Mouse (Mus musculus) embryo, embryonic 11.5 days (tissue): Measurements from ENCODE around the gene Noxa1.

Experiments used
- DNase-seq: peaks from one replicate; pipeline ENCODE4 v3.0.0-alpha.2; 2012; ENCODE audit warnings: low read depth, low spot score

Gene Noxa1

DNA sequence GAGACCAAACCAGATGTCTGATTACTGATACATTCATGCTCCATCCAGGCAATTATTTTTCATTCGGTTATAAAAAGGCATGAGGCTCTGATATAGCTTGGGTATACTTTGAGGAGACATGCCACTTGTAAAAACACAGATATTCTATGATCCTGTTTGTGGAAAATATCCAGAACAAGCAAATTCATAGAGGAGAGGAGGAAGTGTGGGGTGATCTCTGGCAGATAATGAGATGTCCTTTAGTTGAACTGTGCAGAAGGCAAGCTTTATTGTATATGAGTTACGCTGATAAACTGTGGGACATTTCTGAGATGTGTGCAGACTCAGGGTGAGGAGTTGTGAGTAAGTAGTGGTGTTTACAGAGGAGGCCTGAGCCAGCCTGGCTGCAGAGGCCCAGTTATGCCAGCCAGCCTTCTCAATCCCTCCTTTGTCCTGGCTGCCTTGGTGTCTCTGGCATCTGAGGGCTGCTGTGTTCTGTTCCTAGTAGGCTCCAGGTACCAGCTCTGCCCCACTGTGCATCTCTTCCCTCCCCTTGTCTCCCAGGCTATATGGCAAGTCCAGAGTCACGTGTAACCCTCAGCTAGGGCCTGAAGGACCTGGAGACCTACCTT, 3.2 kb upstream of the Noxa1 start:
- DNase-seq: no peak

DNA sequence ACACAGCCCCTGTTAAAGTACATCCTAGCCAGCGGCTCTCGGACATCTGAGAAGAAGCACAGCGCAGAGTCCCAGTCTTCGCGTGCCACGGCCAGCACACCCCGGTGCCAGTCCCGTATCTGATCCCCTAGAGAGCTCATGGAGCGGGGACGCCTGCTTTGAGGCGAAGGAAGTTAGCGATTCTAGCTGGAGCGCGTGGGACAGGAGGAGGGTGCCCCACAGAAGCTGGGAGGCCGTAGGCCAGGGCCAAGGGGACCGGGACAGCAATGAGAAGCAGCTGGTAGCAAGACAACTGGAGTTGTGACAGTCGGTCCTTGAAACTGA, 202 bp downstream of the Noxa1 start:
- no peak for DNase-seq

DNA sequence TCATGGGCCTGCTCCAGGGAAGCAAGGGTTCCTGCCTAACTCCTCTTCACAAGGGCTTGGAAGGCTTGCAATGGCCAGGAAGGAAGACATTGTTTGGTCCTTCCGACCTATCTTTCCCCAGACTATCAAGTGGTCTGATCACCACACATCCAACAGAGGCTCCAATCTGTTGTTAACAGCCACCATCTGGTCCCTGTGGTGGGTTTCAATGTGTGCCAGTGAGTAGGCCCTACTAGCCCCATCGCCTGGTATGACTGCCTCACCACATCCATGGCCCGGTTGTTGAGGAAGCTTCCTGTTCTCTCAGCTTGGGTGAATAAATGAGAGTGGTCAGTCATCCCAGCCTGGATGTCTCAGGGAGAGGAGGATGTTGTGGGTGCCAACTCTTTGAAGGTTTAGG, 6.3 kb downstream of the Noxa1 start:
- DNase-seq: no peak

DNA sequence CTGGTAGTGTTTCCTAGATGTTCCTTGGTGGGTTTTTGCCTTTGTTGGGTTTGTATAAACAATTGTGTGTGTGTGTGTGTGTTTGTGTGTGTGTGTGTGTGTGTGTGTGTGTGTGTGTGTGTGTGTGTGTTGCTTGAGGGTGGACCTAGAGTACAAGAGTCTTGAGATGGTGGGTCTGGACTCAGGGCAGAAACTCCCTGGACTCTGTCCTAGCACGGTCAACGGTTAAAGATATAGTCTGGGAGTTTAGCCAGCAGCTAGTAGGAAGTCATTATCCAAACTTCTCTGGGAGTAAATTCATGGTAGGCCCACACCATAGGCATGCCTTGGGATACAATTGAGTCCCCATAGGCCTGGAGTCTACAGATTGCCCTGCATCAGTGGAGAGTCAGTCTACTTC, 7.1 kb downstream of the Noxa1 start:
- DNase-seq: no peak

DNA sequence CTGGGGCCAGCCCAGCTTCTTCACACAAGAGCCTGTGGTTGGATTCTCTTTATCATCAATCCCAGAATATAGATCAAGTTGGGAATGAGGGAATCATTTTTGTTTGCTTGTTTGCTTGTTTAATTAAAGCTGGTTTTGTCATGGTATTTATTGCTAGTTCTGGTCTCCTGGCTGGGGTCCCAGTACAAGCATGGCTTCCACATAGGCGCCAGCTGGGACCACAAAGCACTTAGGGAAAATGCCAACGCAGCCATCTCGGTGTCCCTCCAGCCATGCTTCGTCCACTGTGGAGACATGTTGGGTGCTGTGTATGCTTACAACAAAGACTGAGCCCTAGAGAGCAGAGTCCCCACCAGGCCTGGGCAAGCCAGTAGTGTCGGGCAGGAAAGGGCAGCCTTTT, 9.4 kb downstream of the Noxa1 start:
- DNase-seq: no peak

DNA sequence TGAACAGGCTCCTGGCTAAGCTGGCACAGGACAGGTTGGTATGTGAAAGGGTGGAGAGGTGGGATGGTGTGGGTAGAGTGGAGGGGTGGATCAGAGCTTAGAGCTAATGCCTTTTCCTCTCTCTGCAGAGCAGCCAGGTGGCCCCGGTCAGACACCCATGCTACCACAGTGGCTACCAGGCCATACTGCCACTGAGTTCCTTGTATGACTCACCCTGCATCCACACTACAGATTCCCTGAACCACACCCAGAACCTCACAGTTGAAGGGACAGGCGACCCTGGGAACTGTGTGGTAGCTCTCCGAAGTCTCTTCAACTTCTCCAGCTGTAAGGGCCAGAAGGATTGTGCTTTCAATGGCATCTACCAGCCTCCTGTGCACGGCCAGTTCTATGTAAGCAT, 11.3 kb downstream of the Noxa1 start:
- DNase-seq: no peak

DNA sequence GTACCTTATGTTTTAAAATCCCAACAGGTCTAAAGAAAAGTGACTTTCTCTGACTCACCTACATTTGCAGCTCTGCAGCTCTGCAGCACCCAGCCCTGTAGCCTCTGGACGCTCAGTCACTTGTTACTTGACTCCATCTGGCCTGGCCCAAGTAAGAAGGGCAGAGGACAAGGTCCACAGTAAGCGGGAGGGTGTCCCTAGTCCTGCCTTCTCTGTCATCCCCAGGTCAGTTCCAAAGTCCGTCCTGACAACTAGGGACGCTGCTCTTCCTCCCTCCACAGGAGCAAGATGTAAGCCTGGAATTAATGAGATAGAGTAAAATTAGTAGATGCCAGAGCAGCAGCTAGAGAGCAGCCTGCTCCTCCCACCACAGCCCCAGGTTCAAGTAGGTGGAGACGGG, 14.9 kb downstream of the Noxa1 start, which contains the start of gene Entpd8:
Gene Entpd8 (plus strand): TSS at position 229 of the 400 bp plus-strand sequence.
- no peak for DNase-seq

DNA sequence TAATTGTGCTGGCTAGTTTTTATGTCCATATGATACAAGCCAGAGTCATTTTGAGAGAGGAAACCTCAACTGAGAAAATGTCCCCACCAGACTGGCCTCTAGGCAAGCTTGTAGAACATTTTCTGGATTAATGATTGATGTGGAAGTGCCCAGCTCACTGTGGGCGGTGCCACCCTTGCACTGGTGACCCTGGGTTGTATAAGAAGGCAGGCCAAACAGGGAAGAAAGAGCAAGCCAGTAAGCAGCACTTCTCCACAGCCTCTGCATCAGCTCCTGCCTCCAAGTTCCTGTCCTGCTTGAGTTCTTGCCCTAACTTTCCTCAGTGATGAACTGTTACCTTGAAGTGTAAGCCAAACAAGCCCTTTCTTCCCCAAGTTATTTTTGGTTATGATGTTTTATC, 16.0 kb downstream of the Noxa1 start:
- no peak for DNase-seq

DNA sequence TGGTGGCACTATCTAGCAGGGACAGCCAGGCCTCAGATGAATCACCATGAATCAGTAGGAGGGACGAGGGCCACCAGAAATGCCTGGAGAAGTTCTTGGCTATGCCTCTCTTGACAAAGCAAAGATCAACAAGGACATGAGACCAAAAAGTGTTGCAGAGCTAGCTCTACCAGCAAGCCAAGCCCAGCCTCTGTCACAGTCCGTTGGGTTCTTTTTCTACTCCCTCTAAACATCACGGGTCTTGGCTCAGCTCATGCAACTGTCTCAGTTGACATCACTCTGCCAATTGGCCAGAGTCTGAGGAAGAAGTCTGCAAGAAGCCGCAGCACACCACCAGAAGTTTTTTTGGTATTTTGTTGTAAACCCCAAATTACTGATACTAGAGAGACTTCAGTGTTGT, 19.4 kb downstream of the Noxa1 start:
- no peak for DNase-seq

DNA sequence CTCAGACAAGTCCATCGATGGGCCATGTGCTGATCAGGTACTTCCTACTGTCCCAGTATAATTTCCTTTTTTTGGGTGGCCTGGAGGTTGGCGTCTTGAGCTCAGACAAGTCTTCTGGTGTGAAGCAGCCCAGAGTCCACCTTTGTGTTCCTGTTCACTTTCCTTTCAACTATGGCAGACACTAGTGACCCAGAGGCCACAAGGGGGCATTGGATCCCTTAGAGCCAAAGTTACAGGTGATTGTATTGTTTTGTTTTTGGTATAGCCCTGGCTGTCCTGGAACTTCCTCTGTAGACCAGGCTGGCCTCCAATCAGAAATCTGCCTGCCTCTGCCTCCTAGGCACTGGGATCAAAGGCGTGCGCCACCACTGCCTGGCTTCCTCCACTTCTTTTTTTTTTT, 22.6 kb downstream of the Noxa1 start:
- no peak for DNase-seq

DNA sequence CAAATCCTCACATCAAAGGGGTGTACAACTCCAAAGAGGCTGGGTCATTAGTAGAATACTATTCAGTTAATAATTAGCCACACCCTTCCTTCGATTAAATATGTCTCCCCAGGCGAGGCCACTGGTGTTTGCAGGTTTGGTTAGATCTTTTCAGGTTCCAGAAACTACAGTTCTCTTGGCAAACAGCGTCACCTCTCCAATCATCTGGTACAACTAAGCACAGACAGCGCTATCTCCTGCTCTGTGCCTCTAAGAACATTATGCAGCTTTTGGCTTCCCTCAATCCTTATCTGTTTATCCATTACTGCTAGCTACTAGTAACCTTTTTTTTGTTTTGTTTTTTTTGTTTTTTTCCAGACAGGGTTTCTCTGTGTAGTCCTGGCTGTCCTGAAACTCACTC, 25.4 kb downstream of the Noxa1 start:
- DNase-seq: no peak

DNA sequence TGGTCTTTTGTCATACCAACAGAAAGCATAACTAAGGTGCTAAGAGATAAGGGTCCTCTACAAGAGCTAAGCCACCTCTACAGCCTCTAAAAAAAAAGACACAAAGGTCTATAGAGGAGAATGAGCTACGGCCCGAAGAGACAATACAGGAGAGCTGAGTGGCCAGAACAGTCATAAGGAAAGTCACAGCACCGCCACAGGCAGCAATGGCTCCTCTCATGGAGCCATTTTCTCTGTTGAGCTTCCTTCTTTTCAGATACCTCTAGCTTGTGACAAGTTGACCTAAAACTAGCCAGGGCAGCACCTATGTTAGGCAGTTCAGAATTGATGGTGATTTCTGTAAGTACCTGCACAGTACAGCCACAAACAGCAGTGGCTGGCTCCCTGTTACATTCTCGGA, 28.4 kb downstream of the Noxa1 start:
- DNase-seq: no peak

DNA sequence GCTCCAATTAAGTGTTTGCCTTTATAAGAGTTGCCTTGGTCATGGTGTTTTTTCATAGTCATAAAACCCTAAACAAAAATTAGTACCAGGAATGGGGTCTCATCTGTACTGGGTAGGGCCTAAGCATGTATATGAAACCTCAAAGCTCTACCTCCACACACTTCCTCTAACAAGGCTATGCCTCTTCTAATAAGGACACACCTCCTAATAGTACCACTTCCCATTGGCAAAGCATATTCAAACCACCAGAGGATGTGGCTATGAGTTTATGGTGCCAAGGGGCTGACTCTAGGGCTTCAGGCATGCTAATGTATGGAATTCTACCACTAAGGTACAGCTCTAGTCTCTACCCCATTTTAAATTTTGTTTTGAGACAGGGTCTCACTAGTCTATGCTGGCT, 29.4 kb downstream of the Noxa1 start:
- DNase-seq: no peak

DNA sequence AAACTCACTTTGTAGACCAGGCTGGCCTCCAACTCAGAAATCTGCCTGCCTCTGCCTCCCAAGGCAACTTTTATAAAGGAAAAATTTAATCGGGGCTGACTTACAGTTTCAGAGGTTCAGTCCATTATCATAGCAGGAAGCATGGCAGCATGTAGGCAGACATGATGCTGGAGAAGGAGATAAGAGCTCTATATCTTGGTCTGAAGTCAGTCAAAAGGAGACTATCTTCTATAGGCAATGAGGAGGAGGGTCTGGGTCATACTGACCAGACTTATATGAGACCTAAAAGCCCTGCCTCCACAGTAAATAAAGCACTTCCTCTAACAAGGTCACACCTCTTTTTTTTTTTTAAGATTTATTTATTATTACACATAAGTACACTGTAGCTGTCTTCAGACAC, 30.7 kb downstream of the Noxa1 start:
- no peak for DNase-seq

DNA sequence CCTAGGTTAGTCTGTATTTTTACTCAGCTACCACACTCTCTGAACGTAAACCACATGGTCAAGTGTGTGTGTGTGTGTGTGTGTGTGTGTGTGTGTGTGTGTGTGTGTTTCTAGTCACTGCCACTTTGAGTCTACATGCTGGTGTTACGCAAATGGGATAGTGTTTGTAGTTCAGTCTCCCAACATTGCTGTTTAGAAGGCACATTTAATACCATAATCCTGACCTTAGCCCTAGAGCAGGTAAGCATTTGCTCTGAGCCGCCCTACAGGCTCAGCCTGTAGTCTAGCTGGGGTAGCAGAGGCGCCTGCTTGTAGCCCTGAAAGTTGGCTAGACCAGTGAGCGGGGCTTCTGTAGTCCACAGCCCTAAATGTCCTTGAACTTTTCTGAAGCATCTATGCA, 31.4 kb downstream of the Noxa1 start:
- DNase-seq: no peak

DNA sequence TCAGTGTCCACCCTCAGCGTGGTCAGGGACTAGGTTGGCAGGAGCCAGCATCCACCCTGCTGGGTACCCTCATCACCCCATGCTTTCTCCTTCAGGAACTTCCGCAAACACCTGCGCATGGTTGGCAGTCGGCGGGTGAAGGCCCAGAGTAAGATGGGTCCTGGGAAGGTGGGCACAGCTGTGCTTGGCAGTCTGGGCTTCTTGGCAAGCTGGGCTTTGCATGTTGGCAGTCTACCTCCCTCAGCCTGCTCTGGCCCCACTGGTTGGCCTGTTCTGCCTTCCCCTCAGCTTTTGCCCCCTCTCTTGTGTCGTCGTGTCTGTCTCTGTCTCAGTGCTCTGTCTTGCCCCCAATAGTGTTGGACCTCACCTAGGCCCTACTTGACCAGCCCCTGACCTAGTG, 36.0 kb downstream of the Noxa1 start:
- no peak for DNase-seq

DNA sequence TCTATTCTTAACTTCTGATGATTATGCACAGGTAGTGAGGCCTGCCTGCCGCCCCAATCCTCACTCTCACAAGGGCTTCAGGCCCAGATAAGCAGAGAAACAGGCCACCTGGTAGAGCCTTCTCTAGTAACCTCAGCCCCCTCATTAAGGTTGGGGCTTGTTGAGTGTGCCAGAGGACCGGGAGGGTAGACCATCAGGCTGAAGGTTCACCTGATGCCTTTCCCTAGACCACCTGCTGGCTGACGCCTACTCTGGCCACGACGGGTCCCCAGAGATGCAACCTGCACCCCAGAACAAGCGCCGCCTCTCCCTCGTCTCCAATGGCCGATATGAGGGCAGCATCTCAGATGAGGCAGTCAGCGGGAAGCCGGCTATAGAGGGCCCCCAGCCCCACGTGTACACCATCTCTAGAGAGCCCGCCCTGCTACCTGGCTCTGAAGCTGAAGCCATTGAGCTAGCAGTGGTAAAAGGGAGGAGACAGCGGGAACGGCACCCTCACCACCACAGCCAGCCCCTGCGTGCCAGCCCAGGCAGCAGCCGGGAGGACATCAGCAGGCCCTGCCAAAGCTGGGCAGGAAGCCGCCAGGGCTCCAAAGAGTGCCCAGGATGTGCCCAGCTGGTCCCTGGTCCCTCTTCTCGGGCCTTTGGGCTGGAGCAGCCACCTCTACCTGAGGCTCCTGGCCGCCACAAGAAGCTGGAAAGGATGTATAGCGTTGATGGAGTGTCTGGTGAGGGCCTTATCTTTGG, 39.4 kb downstream of the Noxa1 start:
- no peak for DNase-seq

DNA sequence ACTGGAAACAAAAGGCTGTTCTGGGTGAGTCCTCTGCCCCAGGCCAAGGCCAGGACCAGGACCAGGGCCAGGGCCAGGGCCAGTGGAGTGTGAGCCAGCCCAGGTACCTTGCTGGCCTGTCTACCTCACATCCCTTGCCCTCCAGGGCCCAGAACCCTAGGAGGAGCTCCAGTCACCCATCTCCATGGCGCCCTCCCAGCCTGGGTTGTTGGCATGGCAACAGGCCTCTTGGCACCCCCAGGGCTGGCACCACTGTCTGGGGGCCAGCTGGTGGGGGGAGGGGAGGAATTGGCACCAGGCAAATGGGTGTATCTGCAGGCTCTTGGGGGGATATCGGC, 39.9 kb downstream of the Noxa1 start:
- DNase-seq: no peak

DNA sequence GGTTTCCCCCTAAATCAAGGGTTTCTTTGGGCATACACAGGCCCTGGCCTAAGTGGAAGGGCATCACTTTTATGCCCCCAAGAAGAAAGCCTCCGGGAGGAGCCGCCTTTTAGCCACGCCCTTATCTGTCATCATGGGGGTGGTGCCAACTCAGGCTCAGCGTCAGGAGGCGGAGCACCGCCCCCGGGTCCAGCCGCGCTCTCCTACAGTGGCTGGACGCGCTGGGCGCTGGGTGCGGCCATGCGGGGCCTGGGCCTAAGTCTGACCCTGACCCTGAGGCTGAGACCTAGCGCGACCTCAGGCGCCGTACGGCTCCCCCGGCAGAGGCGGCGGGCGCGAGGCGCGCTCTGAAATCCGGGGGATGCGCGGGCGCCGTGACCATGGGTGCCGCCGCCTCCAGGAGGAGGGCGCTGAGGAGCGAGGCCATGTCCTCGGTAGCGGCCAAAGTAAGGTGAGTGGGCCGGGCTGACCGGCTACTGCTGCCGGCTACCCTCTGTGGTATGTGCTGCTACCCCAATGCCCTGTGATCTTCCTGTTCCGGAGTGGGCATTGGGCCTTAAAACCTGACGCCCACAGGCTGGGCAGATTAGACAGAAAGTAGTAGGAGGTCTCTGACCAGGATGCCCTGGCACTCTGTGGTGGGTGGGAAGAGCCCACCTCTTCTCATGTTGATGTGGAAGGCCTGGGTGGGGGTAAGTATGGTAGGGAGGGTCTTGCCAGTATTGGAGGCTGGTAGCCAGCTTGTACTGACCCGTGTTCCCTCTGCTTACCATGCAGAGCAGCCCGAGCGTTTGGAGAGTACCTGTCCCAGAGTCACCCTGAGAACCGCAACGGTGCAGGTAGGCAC, 40.5 kb downstream of the Noxa1 start, which contains the start of gene Nsmf:
Gene Nsmf (plus strand): TSS at position 135 of the 847 bp plus-strand sequence.
- DNase-seq: peak; percentile 75

DNA sequence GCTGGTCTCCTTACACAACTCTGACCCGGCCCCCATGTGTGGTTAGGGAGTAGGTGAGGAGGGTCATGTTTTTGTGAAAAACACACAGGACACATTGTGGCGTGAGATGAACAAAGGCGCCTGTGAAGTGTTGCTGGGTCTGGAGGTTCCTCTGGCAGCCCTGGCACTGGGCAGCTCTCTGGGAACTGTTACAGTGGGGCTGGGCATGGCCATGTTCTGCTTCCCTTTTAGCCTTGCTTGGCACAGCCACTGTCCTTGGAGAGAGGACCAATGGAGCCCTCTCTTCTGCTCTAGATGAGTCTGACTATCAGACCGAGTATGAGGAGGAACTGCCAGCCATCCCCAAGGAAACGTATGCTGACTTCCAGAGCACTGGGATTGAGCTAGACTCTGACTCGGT, 41.8 kb downstream of the Noxa1 start:
- no peak for DNase-seq

DNA sequence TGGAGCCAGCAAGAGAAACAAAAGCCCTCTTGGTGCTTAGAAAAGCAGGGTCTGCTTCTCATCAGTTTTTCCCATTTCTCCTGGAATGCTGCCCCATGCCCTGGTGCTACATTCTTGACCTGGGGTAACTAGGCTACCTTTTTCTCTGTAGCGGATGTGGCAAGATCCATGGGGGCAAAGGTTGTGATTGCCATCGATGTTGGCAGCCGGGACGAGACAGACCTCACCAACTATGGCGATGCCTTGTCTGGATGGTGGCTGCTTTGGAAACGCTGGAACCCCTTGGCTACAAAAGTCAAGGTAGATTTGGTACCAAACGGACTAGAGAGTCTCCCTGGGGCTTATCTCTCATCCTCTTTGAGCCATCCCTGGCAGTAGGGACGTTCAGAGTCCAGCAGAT, 43.5 kb downstream of the Noxa1 start:
- DNase-seq: no peak

DNA sequence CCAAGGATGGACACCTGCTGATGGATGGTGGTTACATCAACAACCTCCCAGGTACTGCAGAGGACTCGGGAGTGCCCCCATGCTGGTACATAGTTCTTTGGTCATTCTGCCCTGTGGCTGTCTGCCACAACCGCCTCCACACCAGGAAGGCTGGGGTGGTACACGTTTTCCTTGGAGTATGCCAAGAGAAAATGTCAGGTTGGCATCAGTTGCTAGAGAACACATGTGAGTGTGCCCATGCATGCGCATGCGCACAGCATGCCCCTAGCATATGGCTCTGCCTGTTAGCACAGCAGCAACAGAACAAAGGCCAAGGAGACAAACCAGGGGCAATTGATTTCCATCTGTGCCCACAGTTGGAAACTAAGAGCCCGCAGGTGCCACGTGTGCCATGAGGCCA, 44.0 kb downstream of the Noxa1 start:
- no peak for DNase-seq

DNA sequence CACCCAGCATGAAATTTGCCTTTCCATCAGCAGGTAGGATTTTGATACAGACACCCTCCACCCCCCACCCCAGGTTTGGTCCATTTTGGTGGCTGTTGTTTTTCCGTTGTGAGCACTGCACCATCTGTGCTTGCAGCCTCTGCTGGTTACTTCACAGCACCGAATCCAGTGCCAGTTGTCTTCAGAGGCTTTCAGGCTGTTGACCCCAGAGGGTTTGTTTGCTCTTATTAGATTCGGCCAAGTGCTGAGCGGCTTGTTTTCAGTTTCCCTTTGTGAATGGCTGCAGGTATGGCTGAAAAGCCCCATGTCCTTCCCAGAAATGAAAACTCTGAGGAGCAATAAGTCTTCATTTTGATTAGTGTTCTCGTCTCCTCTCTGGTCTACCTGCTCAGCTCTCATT, 54.9 kb downstream of the Noxa1 start:
- DNase-seq: no peak
